Mouse (Mus musculus) testis, adult 2 months (tissue): ENCODE results near the gene Vcl.

ENCODE experiments used
- CTCF ChIP-seq: fragments of 200-500 bp; IDR thresholded peaks from 2 replicates; pipeline ENCODE4 v1.5.1; 2012; ENCODE audit warnings: low read depth, mild to moderate bottlenecking, inconsistent platforms, low read length, moderate library complexity; ENCODE audit not compliant: control insufficient read depth, insufficient read depth, insufficient replicate concordance
- POLR2A ChIP-seq: fragments of 200-500 bp; IDR thresholded peaks from 2 replicates; pipeline ENCODE4 v1.6.1; 2012; ENCODE audit warnings: low read depth, mild to moderate bottlenecking, inconsistent platforms, low read length, moderate library complexity; ENCODE audit not compliant: control insufficient read depth

- no peak for TF ChIP-seq CTCF
- TF ChIP-seq POLR2A, result no peak
These were observed 124.0 kb downstream of the Vcl start for GRCm38 (mm10) chr14:21053151-21053550.
